Mouse (Mus musculus) gastrocnemius, adult 2 months (tissue): ENCODE data around the gene Glod4. TPM values are rescaled to one million over a fixed set of nuclear protein-coding genes. Genes with fewer than 3 reads are reported as not detected.

Experiments
- DNase-seq: peaks from one replicate; pipeline ENCODE4 v3.0.0; 2022
- H3K27ac ChIP-seq: fragments of 200-600 bp; 2 replicates; pipeline ENCODE4 v1.8.1; 2022; ENCODE audit warnings: mild to moderate bottlenecking
- H3K4me3 ChIP-seq: fragments of 200-600 bp; 2 replicates; pipeline ENCODE4 v1.8.1; 2022; ENCODE audit warnings: mild to moderate bottlenecking, moderate library complexity
- CTCF ChIP-seq: fragments of 200-600 bp; IDR thresholded peaks from 2 replicates; pipeline ENCODE4 v1.8.1; 2022; ENCODE audit warnings: antibody characterized with exemption, mild to moderate bottlenecking, moderate library complexity
- intact Hi-C: fragments of 180-260 bp; cut with DNase I; formaldehyde crosslinking; loops from one replicate; pipeline ENCODE4 v1.15.1; 2025
- total RNA-seq, 2 experiments: library from RNA; stranded (reverse); gene quantifications; 2 replicates each; pipeline ENCODE4 v1.2.3; 2021

Glod4 gene
- total RNA-seq, 2 experiments from 2014 or later = 21.9 to 24.2 TPM

DNA sequence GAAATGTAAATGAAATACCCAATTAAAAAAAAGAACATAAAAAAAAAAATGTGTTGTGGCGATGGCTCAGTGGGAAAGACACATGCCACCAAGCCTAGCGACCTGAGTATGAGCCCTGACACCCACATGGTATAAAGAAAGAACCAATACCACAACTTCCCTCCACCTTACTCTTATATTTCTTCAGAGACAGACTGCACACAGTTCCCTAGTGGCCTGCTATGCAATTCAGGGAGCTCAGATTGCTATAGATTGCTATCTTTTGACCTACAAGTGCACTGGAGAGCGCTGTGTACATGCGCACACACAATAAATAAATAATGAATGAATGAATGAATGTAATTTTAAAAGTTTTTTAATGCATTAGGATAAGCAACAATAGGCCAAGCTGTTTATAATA lies 59.8 kb downstream of the Glod4 start:
- no peak for DNase-seq
- Histone ChIP-seq H3K27ac (no peak overlapping the region), H3K4me3 (no peak overlapping the region)
- TF ChIP-seq CTCF = no peak
- intact Hi-C loops = no loop called here

DNA sequence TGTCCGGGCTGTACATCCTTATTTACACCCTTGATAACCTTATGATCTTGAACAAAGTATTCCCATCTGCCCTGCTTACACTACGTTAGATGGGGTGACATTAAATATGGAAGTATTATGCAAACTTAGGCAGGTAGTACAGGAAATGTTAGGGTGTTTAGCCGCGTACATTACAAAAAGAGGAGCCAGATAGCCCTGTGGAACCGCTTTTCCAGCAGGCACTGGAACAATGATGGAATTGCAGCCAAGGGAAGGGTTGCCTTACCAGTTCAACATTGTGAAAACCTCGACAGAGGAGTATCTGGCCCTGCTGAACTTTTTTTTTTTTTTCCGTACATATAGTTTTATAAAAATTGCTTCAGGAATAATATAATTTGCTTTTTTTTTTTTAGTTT lies 63.4 kb downstream of the Glod4 start:
- no peak for TF ChIP-seq CTCF
- Histone ChIP-seq H3K4me3 (peak overlapping the region; percentile 84), H3K27ac (peak overlapping the region; percentile 92)
- intact Hi-C loops = loop anchor here (2.0 kb wide), 2 partner anchors 21 to 37 kb away; partner anchors contain the start of genes Dbil5 and Gemin4
- DNase-seq = no peak

DNA sequence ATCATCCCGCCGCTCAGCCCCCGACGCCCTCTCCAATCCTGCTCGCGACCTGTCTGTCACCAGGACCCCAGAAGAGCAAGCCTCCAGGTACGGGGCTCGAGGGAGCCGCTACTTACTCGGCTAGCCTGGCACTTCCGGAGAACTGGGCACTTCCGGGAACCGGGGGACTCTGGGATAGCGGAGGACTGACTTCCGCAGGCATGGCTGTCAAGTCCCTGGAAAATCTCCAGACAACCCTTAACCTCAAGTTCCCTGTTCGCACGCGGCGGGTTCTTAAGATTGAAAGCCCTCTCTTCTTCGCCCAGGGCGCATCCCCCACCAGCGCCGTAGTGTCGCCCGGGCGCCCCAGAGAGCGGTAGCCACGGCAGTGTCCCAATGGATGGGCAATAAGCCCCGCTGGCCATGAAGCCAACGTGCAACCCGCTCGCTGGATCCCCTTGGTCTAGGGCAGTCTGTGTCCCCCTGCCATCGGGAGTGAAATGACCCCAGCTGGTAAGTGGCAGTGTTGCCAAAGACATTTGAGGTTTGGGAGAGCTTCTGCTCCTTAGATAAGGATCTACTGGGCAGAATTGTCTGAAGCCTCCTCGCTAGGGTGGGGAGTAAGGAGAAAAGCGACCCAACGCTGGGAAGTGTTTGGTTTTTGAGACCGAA lies 63.9 kb downstream of the Glod4 start, which contains the start of the genes Vps53 and Fam57a:
Vps53 (minus strand) TSS at position 153 of the 651 bp plus-strand sequence.
Fam57a (plus strand) TSS at position 177 of the 651 bp plus-strand sequence.
- no peak for TF ChIP-seq CTCF
- intact Hi-C loops = loop anchor here (2.0 to 5.0 kb wide), 3 partner anchors 21 to 228 kb away; partner anchors contain the start of genes Dbil5, Gemin4 and Timm22

DNA sequence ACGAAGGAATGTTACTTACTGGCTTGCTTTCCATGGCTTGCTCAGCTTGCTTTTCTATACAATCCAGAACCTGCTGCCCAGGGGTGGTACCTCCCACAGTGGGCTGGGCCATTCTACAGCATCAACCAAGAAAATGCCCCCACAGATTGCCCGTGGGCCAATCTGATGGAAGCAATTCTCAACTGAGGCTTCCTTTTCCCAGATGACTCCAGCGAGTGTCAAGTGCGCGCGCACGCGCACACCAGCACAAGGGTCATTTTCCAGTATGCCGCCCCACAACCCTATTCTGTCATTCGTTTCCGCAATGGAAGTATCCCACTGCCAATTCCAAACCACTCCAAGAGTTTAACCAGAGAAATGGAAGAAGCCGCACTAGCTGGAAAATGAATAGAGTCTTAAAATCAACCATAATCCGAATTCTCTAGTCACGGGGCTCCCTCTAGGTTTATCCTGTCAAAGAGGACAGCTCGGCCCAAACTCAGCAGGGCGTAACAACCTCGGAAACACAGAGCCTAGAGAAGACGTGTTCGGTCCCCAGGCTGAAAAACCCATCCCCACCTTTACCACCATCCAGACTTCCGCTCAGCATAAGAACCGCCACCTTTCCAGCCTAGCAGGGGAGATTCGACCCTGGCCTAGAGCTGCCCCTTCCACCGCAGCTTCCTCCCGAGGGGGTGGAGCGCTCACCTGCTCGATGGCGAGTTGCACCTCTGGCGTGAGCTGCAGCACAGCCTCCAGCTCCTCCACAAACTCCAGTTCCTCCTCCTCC lies 64.6 kb downstream of the Glod4 start:
- DNase-seq = peak; percentile 31
- Histone ChIP-seq H3K4me3 (peak overlapping the region; percentile 84), H3K27ac (peak overlapping the region; percentile 92)
- no peak for TF ChIP-seq CTCF
- intact Hi-C loops = loop anchor here (5.0 kb wide), 1 partner anchor 228 kb away; the partner anchor contains the start of gene Timm22

More for the DNA sequence above, 63.9 kb downstream of the Glod4 start, which contains the start of the genes Vps53 and Fam57a:
- H3K27ac ChIP-seq = peak within 1 kb of the TSS; percentile 92
- peak; percentile 92 for DNase-seq
- H3K4me3 ChIP-seq = peak within 1 kb of the TSS; percentile 84

DNA sequence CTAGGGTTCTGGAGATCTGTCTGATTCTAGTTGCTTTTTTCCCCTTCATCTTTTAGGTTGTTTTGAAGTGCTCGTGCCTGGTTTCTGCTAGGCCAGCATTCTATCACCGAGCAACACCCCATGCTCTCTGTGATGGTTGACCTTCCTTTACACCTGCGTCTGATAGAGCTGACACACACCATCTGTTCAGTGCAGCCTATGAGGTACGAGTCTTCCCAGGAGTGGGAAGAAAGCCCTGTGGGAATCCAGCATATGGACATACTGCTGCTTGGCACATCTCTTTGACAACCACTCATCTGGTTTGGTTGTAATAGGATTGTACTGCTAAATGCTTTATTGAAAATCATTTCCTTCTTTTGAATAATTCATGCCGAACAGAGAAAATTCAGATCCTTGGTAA lies 73.3 kb downstream of the Glod4 start:
- no peak for DNase-seq
- TF ChIP-seq CTCF = no peak
- Histone ChIP-seq H3K27ac (no peak overlapping the region), H3K4me3 (no peak overlapping the region)
- intact Hi-C loops = no loop called here

DNA sequence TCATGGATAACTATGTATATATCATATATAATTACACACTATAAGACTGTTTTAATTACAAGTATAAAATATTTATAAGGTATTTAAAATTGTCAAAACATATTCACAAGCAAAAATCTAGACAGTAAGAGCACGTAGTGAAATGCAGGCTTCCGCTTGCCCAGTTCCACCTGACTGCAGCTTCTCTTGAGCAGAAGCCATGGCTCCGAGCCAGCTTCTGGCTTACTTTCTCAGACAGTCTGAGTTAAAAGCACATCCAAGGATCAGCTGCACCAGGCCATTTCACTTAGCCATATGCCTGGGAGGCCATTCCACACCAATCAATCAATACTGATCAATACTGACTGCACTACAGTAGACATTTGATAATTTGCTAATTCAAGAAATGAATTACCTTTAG lies 74.5 kb downstream of the Glod4 start:
- peak; percentile 62 for DNase-seq
- H3K27ac ChIP-seq = no peak overlapping the region
- TF ChIP-seq CTCF = no peak
- intact Hi-C loops = loop anchor here (5.0 to 10.0 kb wide), 4 partner anchors 142 to 454 kb away; partner anchors contain the start of gene Rflnb
- H3K4me3 ChIP-seq = no peak overlapping the region

DNA sequence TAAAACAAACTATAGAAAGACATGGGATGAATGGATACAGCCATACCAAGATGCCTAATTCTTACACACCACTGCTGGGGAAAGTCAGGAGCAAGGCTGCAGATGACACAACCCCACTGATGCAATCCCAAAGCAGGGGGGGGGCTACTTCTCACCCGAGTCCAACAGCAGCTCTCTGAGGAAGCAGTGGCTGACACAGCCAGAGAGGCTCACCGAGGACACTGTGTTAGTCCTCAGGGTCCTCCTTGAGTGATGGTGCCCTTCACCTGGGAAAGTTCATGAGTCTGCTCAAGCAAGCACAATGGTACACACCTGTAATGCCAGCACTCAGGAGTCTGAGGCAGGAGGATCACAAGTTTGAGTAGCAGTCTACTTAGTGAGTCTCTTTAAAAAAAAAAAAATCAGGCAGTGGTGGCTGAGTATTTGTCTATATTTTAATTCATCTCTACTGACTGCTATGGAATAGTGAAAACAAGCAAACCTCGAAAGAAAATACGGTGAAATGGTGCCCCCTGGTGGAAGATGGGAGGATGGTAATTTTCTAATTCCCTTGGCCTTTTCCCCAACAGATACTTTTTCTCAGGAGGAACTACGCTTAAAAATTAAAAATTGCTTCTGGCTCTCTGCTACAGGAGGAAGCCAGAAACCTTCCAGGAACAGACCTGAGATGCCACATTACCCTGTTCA lies 76.3 kb downstream of the Glod4 start:
- intact Hi-C loops = loop anchor here (1.0 to 10.0 kb wide), 5 partner anchors 81 to 452 kb away; partner anchors contain the start of gene Rflnb
- Histone ChIP-seq H3K27ac (peak overlapping the region; percentile 41; the same call in 1 of the 2 replicates), H3K4me3 (no peak overlapping the region)
- TF ChIP-seq CTCF = peak; percentile 82
- DNase-seq = peak; percentile 65

DNA sequence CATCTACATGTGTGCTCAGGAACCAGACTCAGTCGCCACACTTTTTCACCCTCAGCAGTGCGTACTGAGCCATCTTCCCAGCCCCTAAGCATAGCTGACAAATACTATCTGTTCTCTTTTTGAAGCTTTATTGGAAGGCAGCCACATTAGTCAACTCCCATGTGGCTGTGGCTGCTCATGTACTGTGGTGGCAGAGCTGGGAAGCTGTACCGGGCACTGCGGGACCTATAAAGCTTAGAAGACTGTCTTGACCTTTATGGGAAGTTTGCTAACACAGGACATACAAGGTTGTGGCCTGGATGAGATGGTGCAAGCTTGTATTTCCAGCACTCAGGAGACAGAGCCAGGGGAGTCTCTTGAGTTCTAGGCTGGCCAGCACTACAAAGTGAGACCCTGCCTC lies 76.9 kb downstream of the Glod4 start:
- Histone ChIP-seq H3K27ac (peak overlapping the region; percentile 41; the same call in 1 of the 2 replicates), H3K4me3 (no peak overlapping the region)
- intact Hi-C loops = loop anchor here (1.0 to 10.0 kb wide), 5 partner anchors 80 to 452 kb away; partner anchors contain the start of gene Rflnb

DNA sequence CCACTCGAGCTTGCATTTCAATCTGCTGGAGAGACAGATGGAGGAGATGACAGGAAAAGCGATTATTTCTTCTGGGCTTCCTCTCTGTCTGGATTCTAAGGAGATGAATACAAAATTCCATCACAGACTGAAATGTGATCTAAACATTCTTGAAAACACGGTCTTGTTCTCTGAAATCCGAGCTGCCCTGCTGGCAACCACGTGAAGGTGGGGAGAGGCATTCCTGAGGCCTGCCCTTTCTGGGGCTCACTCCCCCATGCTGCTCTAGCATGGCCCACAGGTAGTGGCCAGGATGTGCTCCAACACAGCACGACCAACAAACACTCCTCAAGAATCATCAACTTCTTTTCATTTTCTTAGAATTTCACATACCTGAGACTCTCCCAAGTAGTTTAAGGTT lies 83.3 kb downstream of the Glod4 start:
- intact Hi-C loops = loop anchor here (10.0 kb wide), 1 partner anchor 445 kb away; no protein-coding TSS in a partner anchor
- Histone ChIP-seq H3K27ac (peak overlapping the region; percentile 43; the same call in 1 of the 2 replicates), H3K4me3 (no peak overlapping the region)
- no peak for DNase-seq
- TF ChIP-seq CTCF = no peak

More for the DNA sequence above, 76.9 kb downstream of the Glod4 start:
- no peak for TF ChIP-seq CTCF
- DNase-seq = no peak

DNA sequence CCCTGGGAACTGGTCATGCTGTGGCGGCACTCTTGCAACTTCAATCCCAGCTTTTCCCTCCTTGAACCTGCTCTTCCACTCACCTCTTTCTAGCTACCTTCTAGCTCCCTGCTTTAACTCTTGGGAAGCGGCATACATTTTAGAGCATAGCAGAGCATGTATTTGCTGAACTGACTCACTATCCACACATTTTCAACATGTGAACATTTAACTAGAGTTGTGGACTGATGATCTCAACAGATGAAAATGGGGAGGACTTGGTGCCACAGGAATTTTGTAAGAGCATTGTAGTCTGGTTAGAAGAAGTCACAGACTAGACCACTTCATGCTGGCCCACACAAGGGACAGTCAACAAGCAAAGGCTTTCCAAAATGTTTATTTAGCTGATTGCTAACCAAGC lies 85.2 kb downstream of the Glod4 start:
- intact Hi-C loops = no loop called here
- no peak for DNase-seq
- TF ChIP-seq CTCF = no peak
- H3K27ac ChIP-seq = peak overlapping the region; percentile 44
- no peak overlapping the region for H3K4me3 ChIP-seq

DNA sequence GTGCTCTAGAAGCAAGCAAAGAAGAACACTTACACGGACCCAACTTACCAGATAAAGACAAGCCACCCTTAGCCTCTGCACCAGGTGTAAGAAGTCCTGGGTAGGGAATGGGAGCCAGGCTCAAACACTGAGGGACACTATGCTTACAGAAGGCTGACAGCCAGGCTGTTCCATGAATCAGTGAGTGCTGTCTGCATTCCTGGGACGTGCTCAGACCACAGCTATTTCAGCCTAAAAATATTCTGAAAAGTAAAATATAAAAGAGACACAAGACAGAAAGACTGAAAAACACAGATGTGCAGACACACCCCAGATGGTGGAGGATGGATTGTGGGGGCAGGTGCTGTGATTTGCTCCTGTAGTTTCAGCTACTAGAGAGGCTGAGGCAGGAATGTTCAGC lies 88.7 kb downstream of the Glod4 start:
- H3K4me3 ChIP-seq = no peak overlapping the region
- no peak overlapping the region for H3K27ac ChIP-seq
- TF ChIP-seq CTCF = no peak
- intact Hi-C loops = no loop called here
- no peak for DNase-seq

DNA sequence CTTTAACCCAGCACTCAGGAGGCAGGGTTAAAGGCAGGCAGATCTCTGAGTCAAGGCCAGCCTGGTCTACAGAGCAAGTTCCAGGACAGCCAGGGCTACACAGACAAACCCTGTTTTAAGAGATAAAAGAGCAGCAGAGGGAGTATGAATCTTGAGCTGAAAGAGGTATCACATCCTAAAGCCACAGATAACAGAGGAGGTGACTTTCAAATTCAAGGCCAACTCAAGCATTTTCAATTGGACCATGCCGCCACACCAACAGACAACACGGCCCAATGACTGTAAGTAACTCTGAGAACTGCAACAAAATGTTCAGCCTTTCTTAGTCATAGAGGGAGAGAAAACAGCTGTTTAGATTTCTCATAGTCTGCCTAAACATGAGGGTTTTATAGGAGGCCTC lies 89.3 kb downstream of the Glod4 start:
- Histone ChIP-seq H3K4me3 (no peak overlapping the region), H3K27ac (no peak overlapping the region)
- no peak for DNase-seq
- no peak for TF ChIP-seq CTCF
- intact Hi-C loops = no loop called here
